Mouse (Mus musculus): ENCODE measurements at regions not wholly inside any gene's neighbourhood (a gene's known extent, or its start where the extent isn't known, plus 50 kb on each side); places are given as distances from the start of the nearest gene placed in this dataset.

DNA sequence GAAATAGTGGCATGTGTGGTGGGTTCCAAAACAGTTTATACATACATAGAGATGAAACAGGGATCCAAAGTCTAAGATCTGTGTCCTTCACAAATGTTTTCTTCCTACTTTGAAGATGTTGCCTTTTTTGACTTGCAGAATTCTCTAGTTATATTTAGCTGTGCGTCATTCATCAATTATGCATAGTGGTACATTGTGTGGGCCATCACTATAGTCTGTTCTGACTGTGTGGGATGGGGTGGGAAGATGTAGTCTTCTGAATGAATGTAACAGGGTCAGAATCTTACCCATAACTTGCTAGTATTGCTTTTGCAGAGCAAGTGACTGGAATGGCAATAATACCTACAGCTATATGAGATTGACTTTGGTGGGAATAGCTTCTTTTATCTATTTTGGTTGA lies 116.6 kb downstream of the Mettl11b start:
- Histone ChIP-seq H3K9me3 (ENCODE audit: control insufficient read depth, low read length) (no peaks in the 10 kb centered on the region), H3K27me3 (replicated peaks; ENCODE audit: control insufficient read depth, insufficient read depth, low read length) (no peaks in the 10 kb centered on the region), H3K4me3 (ENCODE audit: low read depth, low read length) (no peak overlapping the region), H3K9ac (ENCODE audit: low read depth, low read length) (no peak overlapping the region), H3K36me3 (ENCODE audit: control insufficient read depth, insufficient read depth, low read length) (no peaks in the 10 kb centered on the region), H3K4me2 (no peak overlapping the region), H3K4me1 (replicated peaks; ENCODE audit: control insufficient read depth, insufficient read depth, low read length) (no peaks in the 10 kb centered on the region), H3K27ac (ENCODE audit: low read depth, low read length) (no peak overlapping the region)
- ATAC-seq (replicated peaks; ENCODE audit: low FRiP score) (no peak), DNase-seq (ENCODE audit: low spot score) (no peak)
- WGBS, result 76% methylated on average over 1 of the region's 1 CpGs

DNA sequence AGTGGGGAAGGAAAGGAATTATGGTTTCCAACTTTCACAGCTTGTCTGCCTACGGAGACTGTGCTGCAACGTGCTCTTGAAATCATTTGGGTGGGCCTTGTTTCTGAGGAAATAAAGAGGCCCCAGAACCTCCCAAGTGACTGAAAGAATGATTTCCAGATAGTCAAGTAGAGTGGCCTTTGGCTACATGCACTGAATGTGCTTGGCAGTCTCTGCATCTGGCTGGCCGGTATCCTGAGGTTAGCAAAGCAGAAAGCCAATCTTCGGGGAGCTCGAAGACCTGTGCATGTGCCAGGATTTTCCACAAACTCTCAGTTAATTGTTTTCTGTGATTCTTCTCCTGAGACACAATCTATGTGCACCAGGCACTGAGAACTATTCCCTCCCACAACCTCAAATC lies 117.3 kb downstream of the Mettl11b start:
- no peaks in the 10 kb centered on the region for H3K27me3 ChIP-seq (replicated peaks; ENCODE audit: control insufficient read depth, insufficient read depth, low read length)
- no peaks in the 10 kb centered on the region for H3K9me3 ChIP-seq (ENCODE audit: control insufficient read depth, low read length)
- H3K9ac ChIP-seq (ENCODE audit: low read depth, low read length), result no peak overlapping the region
- DNase-seq (ENCODE audit: low spot score) (no peak), ATAC-seq (replicated peaks; ENCODE audit: low FRiP score) (no peak)
- H3K4me2 ChIP-seq, result no peak overlapping the region
- H3K4me3 ChIP-seq (ENCODE audit: low read depth, low read length), result no peak overlapping the region
- 82% methylated on average over 5 of the region's 5 CpGs for WGBS
- H3K36me3 ChIP-seq (ENCODE audit: control insufficient read depth, insufficient read depth, low read length), result no peaks in the 10 kb centered on the region
- no peaks in the 10 kb centered on the region for H3K4me1 ChIP-seq (replicated peaks; ENCODE audit: control insufficient read depth, insufficient read depth, low read length)
- H3K27ac ChIP-seq (ENCODE audit: low read depth, low read length), result no peak overlapping the region

DNA sequence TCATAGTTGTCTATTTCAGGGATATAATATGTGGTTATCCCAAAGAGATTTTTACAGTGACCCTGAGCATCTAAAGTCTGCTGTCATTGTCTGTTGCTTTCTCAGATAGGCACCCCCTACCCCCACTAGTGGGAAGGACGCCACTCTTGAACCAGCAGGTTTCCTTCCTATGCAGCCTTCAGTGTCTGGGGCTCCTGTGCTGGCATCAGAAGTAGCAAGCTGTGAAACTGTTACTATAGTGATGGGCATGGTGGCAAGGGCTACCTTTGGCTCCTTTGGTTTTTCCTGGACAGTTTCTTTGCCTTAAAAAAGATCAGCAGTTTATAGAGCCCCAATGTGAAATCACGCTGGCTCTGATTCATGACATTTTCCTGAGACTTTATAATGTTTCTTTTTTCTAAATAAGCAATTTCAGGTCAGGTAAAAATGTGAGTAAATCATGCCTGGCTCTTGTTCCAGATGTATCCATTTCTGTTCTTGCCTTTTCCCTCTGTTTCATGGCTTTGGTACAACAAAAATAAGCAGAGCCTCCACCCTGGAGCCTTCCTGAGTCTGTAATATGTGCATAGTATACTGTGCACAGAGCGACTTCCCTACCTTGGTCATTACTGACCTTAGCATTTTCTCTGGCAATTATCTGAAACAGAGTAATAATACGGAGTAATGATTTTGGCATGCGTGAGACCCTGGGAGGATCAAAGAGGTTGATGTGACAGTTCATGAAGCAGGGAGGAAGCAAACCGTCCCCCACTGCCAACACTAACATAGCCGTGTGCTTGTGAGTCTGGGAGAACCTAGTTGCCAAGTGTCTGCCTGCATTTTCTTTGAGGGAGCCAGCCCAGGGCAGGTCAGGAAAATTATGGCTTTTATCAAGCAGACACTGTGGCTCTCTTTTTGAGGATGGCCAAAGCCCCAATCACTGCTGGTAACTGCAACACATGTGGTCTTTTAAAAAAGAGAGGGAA lies 124.8 kb downstream of the Mettl11b start:
- Histone ChIP-seq H3K36me3 (ENCODE audit: control insufficient read depth, insufficient read depth, low read length) (no peaks in the 10 kb centered on the region), H3K27ac (ENCODE audit: low read depth, low read length) (no peak overlapping the region), H3K27me3 (replicated peaks; ENCODE audit: control insufficient read depth, insufficient read depth, low read length) (no peaks in the 10 kb centered on the region), H3K4me1 (replicated peaks; ENCODE audit: control insufficient read depth, insufficient read depth, low read length) (no peaks in the 10 kb centered on the region), H3K4me3 (ENCODE audit: low read depth, low read length) (no peak overlapping the region), H3K9me3 (ENCODE audit: control insufficient read depth, low read length) (no peaks in the 10 kb centered on the region), H3K9ac (ENCODE audit: low read depth, low read length) (no peak overlapping the region), H3K4me2 (no peak overlapping the region)
- DNase-seq (ENCODE audit: low spot score) (no peak), ATAC-seq (replicated peaks; ENCODE audit: low FRiP score) (no peak)
- WGBS, result 74% methylated on average over 7 of the region's 7 CpGs

DNA sequence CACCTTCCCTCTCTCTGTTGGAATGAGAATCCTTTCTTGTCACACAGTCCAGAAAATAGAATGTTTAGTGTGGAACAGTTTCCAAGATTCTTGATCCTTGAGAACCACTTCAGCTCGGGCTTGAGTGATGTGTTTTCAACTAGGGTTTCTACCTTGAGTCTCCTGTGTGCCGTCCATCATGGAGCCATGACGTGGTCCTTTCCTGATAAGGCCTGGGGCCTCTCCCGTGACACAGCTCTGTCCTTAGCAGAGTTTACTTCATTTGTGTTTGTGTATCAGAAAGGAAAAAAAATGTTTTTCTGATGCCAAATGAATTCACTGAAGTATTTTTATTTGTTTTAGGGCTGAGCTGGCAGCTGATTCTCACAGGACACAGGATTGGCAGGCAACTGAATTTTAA lies 148.6 kb downstream of the Mettl11b start:
- ATAC-seq (replicated peaks; ENCODE audit: low FRiP score) (no peak), DNase-seq (ENCODE audit: low spot score) (no peak)
- Histone ChIP-seq H3K4me3 (ENCODE audit: low read depth, low read length) (no peak overlapping the region), H3K27me3 (replicated peaks; ENCODE audit: control insufficient read depth, insufficient read depth, low read length) (no peaks in the 10 kb centered on the region), H3K9ac (ENCODE audit: low read depth, low read length) (no peak overlapping the region), H3K9me3 (ENCODE audit: control insufficient read depth, low read length) (no peaks in the 10 kb centered on the region), H3K36me3 (ENCODE audit: control insufficient read depth, insufficient read depth, low read length) (no peaks in the 10 kb centered on the region), H3K4me1 (replicated peaks; ENCODE audit: control insufficient read depth, insufficient read depth, low read length) (no peaks in the 10 kb centered on the region), H3K4me2 (no peak overlapping the region), H3K27ac (ENCODE audit: low read depth, low read length) (no peak overlapping the region)
- WGBS, result 48% methylated on average over 4 of the region's 4 CpGs

DNA sequence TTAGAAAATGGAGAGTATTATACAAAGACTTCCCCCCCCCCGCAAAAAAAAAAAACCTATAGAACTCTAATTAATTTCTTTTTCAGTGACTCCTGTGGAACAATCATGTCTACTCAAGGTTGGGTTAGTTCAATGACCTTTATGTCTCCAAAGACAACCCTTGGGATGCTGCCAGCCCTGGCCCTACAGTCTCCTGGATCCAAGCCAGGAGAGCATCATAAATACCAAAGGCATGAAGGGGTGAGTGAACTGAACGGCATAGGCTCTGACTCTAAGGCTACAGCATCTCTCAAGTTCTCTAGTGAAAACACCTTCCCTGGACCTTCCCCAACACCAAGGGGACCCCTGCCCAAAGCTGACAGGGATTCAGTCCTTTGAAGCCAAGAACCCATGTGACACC lies 149.4 kb downstream of the Mettl11b start:
- no peaks in the 10 kb centered on the region for H3K9me3 ChIP-seq (ENCODE audit: control insufficient read depth, low read length)
- no peak for ATAC-seq (replicated peaks; ENCODE audit: low FRiP score)
- H3K27ac ChIP-seq (ENCODE audit: low read depth, low read length), result no peak overlapping the region
- no peak overlapping the region for H3K9ac ChIP-seq (ENCODE audit: low read depth, low read length)
- H3K27me3 ChIP-seq (replicated peaks; ENCODE audit: control insufficient read depth, insufficient read depth, low read length), result no peaks in the 10 kb centered on the region
- H3K4me1 ChIP-seq (replicated peaks; ENCODE audit: control insufficient read depth, insufficient read depth, low read length), result no peaks in the 10 kb centered on the region
- DNase-seq (ENCODE audit: low spot score), result no peak
- H3K36me3 ChIP-seq (ENCODE audit: control insufficient read depth, insufficient read depth, low read length), result no peaks in the 10 kb centered on the region
- H3K4me2 ChIP-seq, result no peak overlapping the region
- no peak overlapping the region for H3K4me3 ChIP-seq (ENCODE audit: low read depth, low read length)
- 84% methylated on average over 2 of the region's 2 CpGs for whole genome bisulfite sequencing

DNA sequence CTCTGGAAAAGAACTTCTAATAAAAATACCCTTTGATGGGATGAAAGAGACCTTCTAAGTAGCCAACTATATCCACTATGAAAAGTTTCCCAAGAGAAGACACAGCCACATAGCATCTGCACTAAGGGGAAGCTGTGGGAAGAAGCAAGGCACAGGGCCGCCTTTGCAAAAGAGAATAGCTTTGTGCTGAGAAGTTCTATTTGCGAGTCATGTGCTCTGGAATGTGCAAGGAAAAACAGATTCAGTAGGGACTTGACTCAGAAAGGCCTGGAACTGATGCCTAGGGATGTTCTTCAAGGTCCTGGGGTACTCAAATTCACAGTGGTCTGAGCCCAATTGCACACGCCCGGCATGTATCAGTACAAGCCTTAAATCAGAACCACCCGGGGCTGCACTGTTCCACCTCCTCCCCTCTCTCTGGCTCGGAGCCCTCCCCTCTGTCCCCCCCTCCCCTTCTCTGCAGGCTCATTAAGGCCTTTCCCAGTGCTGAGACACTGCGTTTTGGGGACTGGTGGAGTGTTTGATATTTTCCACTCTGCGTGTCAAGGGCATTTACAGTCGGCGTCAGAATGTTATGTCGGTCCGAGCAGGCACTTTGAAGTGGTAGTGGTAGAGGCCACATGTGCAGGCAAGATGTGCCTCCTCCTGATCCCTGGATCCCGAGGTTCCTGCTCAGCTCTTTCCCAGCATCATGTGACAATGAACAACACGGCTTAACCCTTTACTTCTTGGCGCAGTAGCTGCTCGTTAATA lies 150.4 kb downstream of the Mettl11b start:
- DNase-seq (ENCODE audit: low spot score) (no peak), ATAC-seq (replicated peaks; ENCODE audit: low FRiP score) (no peak; the same call in 1 of the 2 replicates)
- no peak overlapping the region for H3K4me2 ChIP-seq

DNA sequence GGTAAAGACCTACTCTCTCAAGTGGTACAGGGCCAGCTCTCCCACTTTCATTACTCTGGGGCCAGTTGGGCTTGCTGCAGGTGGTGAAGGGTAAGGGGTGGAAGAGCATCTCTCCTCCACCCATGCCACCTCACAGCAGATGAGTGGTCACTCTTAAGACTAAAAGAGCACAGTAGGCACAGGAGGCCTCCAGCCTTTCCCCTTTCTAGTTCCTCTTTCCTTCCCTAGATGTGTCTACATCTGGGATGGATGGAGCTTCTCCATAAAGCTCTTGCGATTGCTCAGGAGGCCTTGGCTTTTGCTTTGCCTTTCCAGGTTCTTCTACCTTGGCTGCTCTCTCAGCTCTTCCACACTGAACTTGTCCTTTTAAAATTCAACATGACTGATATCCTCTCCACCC lies 151.5 kb downstream of the Mettl11b start:
- no peaks in the 10 kb centered on the region for H3K27me3 ChIP-seq (replicated peaks; ENCODE audit: control insufficient read depth, insufficient read depth, low read length)
- no peak overlapping the region for H3K4me2 ChIP-seq
- H3K27ac ChIP-seq (ENCODE audit: low read depth, low read length), result no peak overlapping the region
- H3K9me3 ChIP-seq (ENCODE audit: control insufficient read depth, low read length), result no peaks in the 10 kb centered on the region
- H3K4me3 ChIP-seq (ENCODE audit: low read depth, low read length), result no peak overlapping the region
- H3K36me3 ChIP-seq (ENCODE audit: control insufficient read depth, insufficient read depth, low read length), result no peaks in the 10 kb centered on the region
- DNase-seq (ENCODE audit: low spot score) (no peak), ATAC-seq (replicated peaks; ENCODE audit: low FRiP score) (no peak)
- H3K9ac ChIP-seq (ENCODE audit: low read depth, low read length), result no peak overlapping the region
- 90% methylated on average over 1 of the region's 1 CpGs for WGBS
- H3K4me1 ChIP-seq (replicated peaks; ENCODE audit: control insufficient read depth, insufficient read depth, low read length), result no peaks in the 10 kb centered on the region

More for the DNA sequence above, 150.4 kb downstream of the Mettl11b start:
- H3K4me3 ChIP-seq (ENCODE audit: low read depth, low read length), result no peak overlapping the region
- H3K4me1 ChIP-seq (replicated peaks; ENCODE audit: control insufficient read depth, insufficient read depth, low read length), result no peaks in the 10 kb centered on the region
- no peak overlapping the region for H3K27ac ChIP-seq (ENCODE audit: low read depth, low read length)
- WGBS, result 66% methylated on average over 16 of the region's 16 CpGs
- H3K27me3 ChIP-seq (replicated peaks; ENCODE audit: control insufficient read depth, insufficient read depth, low read length), result no peaks in the 10 kb centered on the region
- H3K9ac ChIP-seq (ENCODE audit: low read depth, low read length), result no peak overlapping the region
- H3K9me3 ChIP-seq (ENCODE audit: control insufficient read depth, low read length), result no peaks in the 10 kb centered on the region
- H3K36me3 ChIP-seq (ENCODE audit: control insufficient read depth, insufficient read depth, low read length), result no peaks in the 10 kb centered on the region

DNA sequence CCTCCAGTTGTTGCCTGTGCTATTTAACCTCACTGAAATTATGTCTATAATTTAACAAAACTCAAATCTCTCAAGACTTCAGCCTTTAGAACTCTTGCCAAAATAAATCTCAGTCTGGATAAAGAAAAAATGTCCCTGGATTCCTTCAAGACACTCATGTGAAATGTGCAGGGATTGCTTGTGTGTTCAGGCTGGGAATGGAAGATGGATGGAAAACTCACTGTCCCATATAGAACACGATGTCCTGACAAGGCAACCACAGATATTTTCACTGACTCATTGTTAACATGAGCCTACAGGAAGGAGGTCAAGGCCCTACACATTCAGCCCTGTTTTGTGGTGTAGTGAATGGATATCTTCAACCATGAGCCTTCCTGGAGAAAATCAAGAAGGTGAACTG lies 160.3 kb upstream of the Gorab start:
- 41% methylated on average over 1 of the region's 1 CpGs for WGBS
- Histone ChIP-seq H3K4me1 (replicated peaks; ENCODE audit: control insufficient read depth, insufficient read depth, low read length) (no peaks in the 10 kb centered on the region), H3K4me3 (ENCODE audit: low read depth, low read length) (no peak overlapping the region), H3K27ac (ENCODE audit: low read depth, low read length) (no peak overlapping the region), H3K9me3 (ENCODE audit: control insufficient read depth, low read length) (no peaks in the 10 kb centered on the region), H3K9ac (ENCODE audit: low read depth, low read length) (no peak overlapping the region), H3K36me3 (ENCODE audit: control insufficient read depth, insufficient read depth, low read length) (no peaks in the 10 kb centered on the region), H3K4me2 (no peak overlapping the region), H3K27me3 (replicated peaks; ENCODE audit: control insufficient read depth, insufficient read depth, low read length) (no peaks in the 10 kb centered on the region)
- no peak for ATAC-seq (replicated peaks; ENCODE audit: low FRiP score)
- no peak for DNase-seq (ENCODE audit: low spot score)
